Mouse (Mus musculus) ES-Bruce4 (cell line): Measurements from ENCODE around the gene Cfap299.

Experiments used
- CTCF ChIP-seq: IDR thresholded peaks from one replicate; pipeline ENCODE4 v1.8.1; 2011; ENCODE audit warnings: low read depth, low read length
- EP300 ChIP-seq: IDR thresholded peaks from 2 replicates; pipeline ENCODE4 v1.6.1; 2011; ENCODE audit warnings: low read depth, low read length; ENCODE audit not compliant: insufficient read depth
- POLR2A ChIP-seq: IDR thresholded peaks from one replicate; pipeline ENCODE4 v1.8.1; 2011; ENCODE audit warnings: low read length; ENCODE audit not compliant: insufficient read depth

DNA sequence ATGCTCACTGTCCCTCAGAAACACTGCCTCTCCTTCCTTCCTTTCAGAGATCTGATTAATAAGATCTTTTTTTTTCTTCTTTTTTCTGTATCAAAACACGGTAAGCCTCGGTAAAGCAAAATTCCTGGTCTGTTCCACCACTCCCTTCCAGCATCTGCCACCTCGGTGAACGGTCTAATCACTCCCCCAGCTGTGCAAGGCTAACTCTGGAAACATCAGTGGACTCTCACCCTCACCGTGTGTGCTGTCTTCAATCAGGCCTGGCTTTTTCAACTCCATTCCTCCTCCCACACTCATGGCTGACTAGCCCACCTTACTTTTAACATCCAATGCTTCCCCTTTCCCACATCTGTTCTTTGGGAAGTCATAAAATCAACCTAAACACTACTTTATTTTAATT is 221.2 kb downstream of the Cfap299 start:
- TF ChIP-seq CTCF (no peak), POLR2A (no peak), EP300 (no peak)
